Mouse (Mus musculus) heart, embryonic 12.5 days (tissue): ENCODE measurements around the gene Olfr305. TPM values are rescaled to one million over a fixed set of nuclear protein-coding genes. Genes with fewer than 3 reads are reported as not detected.

Experiments used
- polyA plus RNA-seq: library from polyadenylated mRNA; unstranded; fragments of >200 nt; fragmentation: Nextera tagmentation; extraction: Ambion mirVana; gene quantifications from 2 replicates; pipeline ENCODE4 v1.2.1, GENCODE M21; 2016

Gene Olfr305
- polyA plus RNA-seq, 1 experiment from 2014 or later: not detected

Other genes with a start within 250 kb of the Olfr305 start
- gene Vmn2r75, start 195.2 kb downstream of the Olfr305 start, polyA plus RNA-seq: not detected in 2 replicates
- not detected in 2 replicates for gene Vmn2r76, start 120.6 kb downstream of the Olfr305 start, polyA plus RNA-seq
- not detected in 2 replicates for gene Olfr310, start 89.8 kb downstream of the Olfr305 start, polyA plus RNA-seq
- gene Olfr309, start 53.2 kb downstream of the Olfr305 start, polyA plus RNA-seq: not detected in 2 replicates
- not detected in 2 replicates for gene Olfr308, start 41.3 kb downstream of the Olfr305 start, polyA plus RNA-seq
- gene Olfr307, start 29.3 kb downstream of the Olfr305 start, polyA plus RNA-seq: not detected in 2 replicates
- not detected in 2 replicates for gene Olfr304, start 19.7 kb upstream of the Olfr305 start, polyA plus RNA-seq
- not detected in 2 replicates for gene Olfr303, start 30.9 kb upstream of the Olfr305 start, polyA plus RNA-seq
- not detected in 2 replicates for gene Olfr301, start 36.9 kb upstream of the Olfr305 start, polyA plus RNA-seq
- not detected in 2 replicates for gene Olfr299, start 93.0 kb upstream of the Olfr305 start, polyA plus RNA-seq
- gene Olfr298, start 125.6 kb upstream of the Olfr305 start, polyA plus RNA-seq: not detected in 2 replicates
- gene Olfr297, start 153.0 kb upstream of the Olfr305 start, polyA plus RNA-seq: not detected in 2 replicates
- gene Olfr295, start 216.9 kb upstream of the Olfr305 start, polyA plus RNA-seq: not detected in 2 replicates
- gene Olfr294, start 249.7 kb upstream of the Olfr305 start, polyA plus RNA-seq: not detected in 2 replicates